Mouse (Mus musculus) lung, embryonic 16.5 days (tissue): ENCODE results near the gene Syf2. TPM values are rescaled to one million over a fixed set of nuclear protein-coding genes. Genes with fewer than 3 reads are reported as not detected.

ENCODE experiments used
- ATAC-seq: fragments of 200-750 bp; cut with Nextera tagmentation; 2 replicates; pipeline ENCODE4 v1.8.0; 2017; ENCODE audit warnings: low read depth, mild to moderate bottlenecking, moderate library complexity
- H3K27ac ChIP-seq: fragments of 300-500 bp; sonication (generic); 2 replicates; pipeline ENCODE4 v1.5.1; 2014; ENCODE audit warnings: mild to moderate bottlenecking, control low read depth, low read length
- H3K27me3 ChIP-seq: fragments of 300-500 bp; sonication (generic); 2 replicates; pipeline ENCODE4 v1.6.1; 2014; ENCODE audit warnings: low read depth, low read length, mixed read lengths; ENCODE audit not compliant: control insufficient read depth, insufficient read depth
- H3K36me3 ChIP-seq: fragments of 300-500 bp; sonication (generic); 2 replicates; pipeline ENCODE4 v1.6.1; 2014; ENCODE audit warnings: low read length; ENCODE audit not compliant: control insufficient read depth, insufficient read depth
- H3K4me1 ChIP-seq: fragments of 300-500 bp; sonication (generic); replicated peaks from 2 replicates; pipeline ENCODE4 v1.6.1; 2014; ENCODE audit warnings: low read length, mixed read lengths; ENCODE audit not compliant: control insufficient read depth, insufficient read depth
- H3K4me2 ChIP-seq: fragments of 300-500 bp; sonication (generic); 2 replicates; pipeline ENCODE4 v1.6.1; 2014; ENCODE audit warnings: low read depth, low read length, control low read depth
- H3K4me3 ChIP-seq: fragments of 300-500 bp; sonication (generic); 2 replicates; pipeline ENCODE4 v1.5.1; 2014; ENCODE audit warnings: mild to moderate bottlenecking, low read length, control low read depth
- H3K9ac ChIP-seq: fragments of 300-500 bp; sonication (generic); 2 replicates; pipeline ENCODE4 v1.6.1; 2014; ENCODE audit warnings: low read length, control low read depth
- H3K9me3 ChIP-seq: fragments of 300-500 bp; sonication (generic); 2 replicates; pipeline ENCODE4 v1.6.1; 2016; ENCODE audit warnings: low read length; ENCODE audit not compliant: control insufficient read depth
- WGBS: fragments of 180-500 bp; shearing (Covaris S2); extraction: QIAGEN DNeasy Blood & Tissue Kit; methylation state at CpG from one replicate; pipeline ENCODE4 v1.1.7; 2014; 5-methylcytosine and 5-hydroxymethylcytosine counted together
- polyA plus RNA-seq: library from polyadenylated mRNA; unstranded; fragments of >200 nt; fragmentation: Nextera tagmentation; extraction: Ambion mirVana; gene quantifications from 2 replicates; pipeline ENCODE4 v1.2.1, GENCODE M21; 2015

The Syf2 gene
- polyA plus RNA-seq, 1 experiment from 2014 or later: 87.7 TPM

GRCm38 (mm10) chr4:134921703-134922102 is 9.0 kb upstream of the Syf2 start:
- Histone ChIP-seq H3K9me3 (no peaks in the 10 kb centered on the region), H3K4me2 (no peak overlapping the region), H3K36me3 (peaks cover 15% of the 10 kb centered on the region), H3K4me3 (no peak overlapping the region), H3K9ac (no peak overlapping the region), H3K27me3 (no peaks in the 10 kb centered on the region), H3K4me1 (peaks cover 11% of the 10 kb centered on the region), H3K27ac (no peak overlapping the region)
- no peak for ATAC-seq
- WGBS: 95% methylated on average over 4 of the region's 4 CpGs

GRCm38 (mm10) chr4:134922111-134922924 is 8.4 kb upstream of the Syf2 start:
- Histone ChIP-seq H3K4me3 (peak overlapping the region; percentile 96), H3K36me3 (peaks cover 20% of the 10 kb centered on the region), H3K9ac (peak overlapping the region; percentile 71), H3K4me1 (peaks cover 11% of the 10 kb centered on the region), H3K4me2 (peak overlapping the region; percentile 68), H3K9me3 (no peaks in the 10 kb centered on the region), H3K27me3 (no peaks in the 10 kb centered on the region), H3K27ac (peak overlapping the region; percentile 88)
- WGBS: 54% methylated on average over 10 of the region's 10 CpGs
- no peak for ATAC-seq

GRCm38 (mm10) chr4:134922925-134923244 is 7.8 kb upstream of the Syf2 start:
- peaks cover 26% of the 10 kb centered on the region for H3K36me3 ChIP-seq
- H3K4me1 ChIP-seq: peaks cover 11% of the 10 kb centered on the region
- H3K9me3 ChIP-seq: no peaks in the 10 kb centered on the region
- peak overlapping the region; percentile 96 for H3K4me3 ChIP-seq
- no peaks in the 10 kb centered on the region for H3K27me3 ChIP-seq
- peak overlapping the region; percentile 68 for H3K4me2 ChIP-seq
- H3K27ac ChIP-seq: peak overlapping the region; percentile 88
- ATAC-seq: peak; percentile 65
- H3K9ac ChIP-seq: peak overlapping the region; percentile 71
- 0% methylated on average over 13 of the region's 13 CpGs for WGBS

GRCm38 (mm10) chr4:134923258-134924018 is 7.3 kb upstream of the Syf2 start, which contains the start of gene Rsrp1:
TSS of gene Rsrp1 (plus strand) at chr4:134923592.
- Histone ChIP-seq H3K36me3 (peaks cover 31% of the 10 kb centered on the region), H3K27me3 (no peaks in the 10 kb centered on the region), H3K27ac (peak within 1 kb of the TSS; percentile 96), H3K9me3 (no peaks in the 10 kb centered on the region), H3K4me2 (peak within 1 kb of the TSS; percentile 68), H3K4me3 (peak within 1 kb of the TSS; percentile 96), H3K4me1 (peaks cover 11% of the 10 kb centered on the region), H3K9ac (peak within 1 kb of the TSS; percentile 98)
- under 1% methylated on average over 64 of the region's 64 CpGs for WGBS
- ATAC-seq: peak; percentile 95

- H3K27me3 ChIP-seq: no peaks in the 10 kb centered on the region
- H3K9me3 ChIP-seq: no peaks in the 10 kb centered on the region
- H3K4me2 ChIP-seq: peak overlapping the region; percentile 67
- WGBS: under 1% methylated on average over 73 of the region's 75 CpGs
- H3K4me1 ChIP-seq: peaks cover 11% of the 10 kb centered on the region
- H3K36me3 ChIP-seq: peaks cover 32% of the 10 kb centered on the region
- peak overlapping the region; percentile 98 for H3K9ac ChIP-seq
- ATAC-seq: peak; percentile 30
- peak overlapping the region; percentile 96 for H3K27ac ChIP-seq
- peak overlapping the region; percentile 96 for H3K4me3 ChIP-seq
Measured at GRCm38 (mm10) chr4:134924019-134924741, 6.5 kb upstream of the Syf2 start.

- H3K4me2 ChIP-seq: peak overlapping the region; percentile 67
- peak overlapping the region; percentile 57 for H3K9ac ChIP-seq
- H3K27ac ChIP-seq: 0 out of 2 replicates have a peak overlapping the region, but pooled peaks have one; percentile 12
- H3K36me3 ChIP-seq: peaks cover 32% of the 10 kb centered on the region
- peak overlapping the region; percentile 40 for H3K4me3 ChIP-seq
- ATAC-seq: no peak
- H3K27me3 ChIP-seq: no peaks in the 10 kb centered on the region
- H3K9me3 ChIP-seq: no peaks in the 10 kb centered on the region
- peaks cover 13% of the 10 kb centered on the region for H3K4me1 ChIP-seq
- 66% methylated on average over 8 of the region's 8 CpGs for WGBS
Measured at GRCm38 (mm10) chr4:134925206-134925605, 5.5 kb upstream of the Syf2 start.

GRCm38 (mm10) chr4:134927815-134928463 is 2.8 kb upstream of the Syf2 start:
- no peaks in the 10 kb centered on the region for H3K27me3 ChIP-seq
- H3K9ac ChIP-seq: no peak overlapping the region
- WGBS: 59% methylated on average over 5 of the region's 5 CpGs
- peaks cover 21% of the 10 kb centered on the region for H3K4me1 ChIP-seq
- ATAC-seq: no peak
- H3K27ac ChIP-seq: no peak overlapping the region
- no peak overlapping the region for H3K4me2 ChIP-seq
- peaks cover 32% of the 10 kb centered on the region for H3K36me3 ChIP-seq
- no peak overlapping the region for H3K4me3 ChIP-seq
- no peaks in the 10 kb centered on the region for H3K9me3 ChIP-seq

GRCm38 (mm10) chr4:134928464-134928836 is 2.2 kb upstream of the Syf2 start:
- WGBS: 85% methylated on average over 1 of the region's 1 CpGs
- ATAC-seq: no peak
- Histone ChIP-seq H3K4me3 (no peak overlapping the region), H3K4me1 (peaks cover 21% of the 10 kb centered on the region), H3K36me3 (peaks cover 34% of the 10 kb centered on the region), H3K9me3 (no peaks in the 10 kb centered on the region), H3K4me2 (no peak overlapping the region), H3K27me3 (no peaks in the 10 kb centered on the region), H3K27ac (no peak overlapping the region), H3K9ac (no peak overlapping the region)
